Mouse (Mus musculus): ENCODE results near the gene Gpr161.
"Not testable (repeated sequence)": the region's sequence is repeated elsewhere in the genome, so short reads cannot be mapped to it uniquely, and the experiment has no call there.

Gpr161 gene

DNA sequence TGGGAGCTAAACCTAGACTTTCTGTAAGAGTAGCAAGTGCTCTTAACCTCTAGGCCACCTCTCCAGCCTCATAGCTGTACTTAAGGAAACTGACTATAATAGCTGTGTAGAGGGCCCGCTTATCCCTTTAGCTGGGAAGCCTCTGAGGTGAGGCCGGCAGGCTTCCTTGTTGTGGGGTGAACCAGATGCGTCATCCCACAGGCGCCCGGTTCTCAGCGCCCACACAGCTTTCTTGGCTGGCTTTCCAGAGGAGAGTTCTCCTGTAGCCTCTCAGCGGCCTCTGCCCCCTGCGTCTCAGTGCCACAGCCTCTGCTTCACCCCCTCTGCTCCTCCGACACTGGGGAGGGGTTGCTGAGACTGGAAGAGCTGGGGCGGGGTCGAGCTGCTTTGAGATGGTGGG lies 20.8 kb downstream of the Gpr161 start:
- no peak for DNase-seq (ENCODE audit: low read depth)

DNA sequence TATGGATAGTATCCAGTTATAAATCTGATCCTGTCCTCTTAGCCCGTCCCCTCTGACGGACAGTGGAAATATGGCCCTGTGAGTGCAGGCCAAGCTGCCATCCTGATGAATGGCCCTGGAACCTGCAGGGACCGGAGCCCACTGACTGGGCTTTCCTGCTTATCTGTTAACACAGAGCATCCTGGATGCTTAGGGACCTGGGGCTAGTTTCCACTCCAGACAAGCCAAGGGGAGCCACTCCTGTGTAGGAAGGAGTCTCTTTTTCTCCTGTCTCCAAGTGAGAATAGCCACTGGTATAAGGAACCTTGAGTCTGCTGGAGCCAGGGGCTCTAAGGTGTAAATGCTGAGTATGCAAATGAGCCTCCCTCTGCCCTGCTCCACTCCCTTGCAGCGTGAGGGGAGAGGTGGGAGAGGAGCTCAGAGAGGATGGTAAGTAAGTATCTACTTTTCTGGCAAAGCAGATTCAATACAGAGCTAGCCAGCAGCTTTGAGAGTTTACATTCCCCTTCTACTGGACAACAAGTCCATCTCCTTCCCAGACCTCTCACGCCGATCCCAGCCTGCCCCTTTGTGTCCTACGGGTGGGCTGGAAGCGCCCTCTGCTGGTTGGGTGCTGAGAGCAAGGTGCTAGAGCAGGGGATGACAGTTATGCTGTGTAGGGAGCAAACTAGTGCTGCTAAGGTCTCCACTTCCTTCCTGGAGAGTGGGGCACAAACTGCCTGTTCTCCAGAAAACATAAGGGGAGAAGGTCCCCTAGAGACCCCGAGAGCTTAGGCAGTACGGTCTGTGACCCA lies 24.7 kb downstream of the Gpr161 start:
- peak; percentile 50 for DNase-seq (ENCODE audit: low read depth)

DNA sequence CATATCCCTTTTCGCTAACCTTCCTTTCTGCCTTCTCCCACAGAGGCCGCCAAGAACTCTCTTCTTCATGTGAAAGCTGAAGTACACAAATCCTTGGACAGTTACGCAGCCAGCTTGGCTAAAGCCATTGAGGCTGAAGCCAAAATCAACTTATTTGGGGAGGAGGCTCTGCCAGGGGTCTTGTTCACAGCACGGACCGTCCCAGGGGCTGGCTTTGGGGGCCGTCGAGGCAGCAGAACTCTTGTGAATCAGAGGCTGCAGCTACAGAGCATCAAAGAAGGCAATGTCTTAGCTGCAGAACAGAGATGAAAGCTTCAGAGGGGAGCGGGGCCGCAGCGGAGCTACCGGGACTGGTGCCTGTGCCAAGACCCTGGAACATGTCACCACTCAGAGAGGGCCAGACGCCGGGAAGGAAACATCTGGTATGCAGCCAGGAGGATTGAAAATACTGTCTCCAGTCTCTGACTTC lies 25.8 kb downstream of the Gpr161 start:
- DNase-seq (ENCODE audit: low read depth) = no peak

DNA sequence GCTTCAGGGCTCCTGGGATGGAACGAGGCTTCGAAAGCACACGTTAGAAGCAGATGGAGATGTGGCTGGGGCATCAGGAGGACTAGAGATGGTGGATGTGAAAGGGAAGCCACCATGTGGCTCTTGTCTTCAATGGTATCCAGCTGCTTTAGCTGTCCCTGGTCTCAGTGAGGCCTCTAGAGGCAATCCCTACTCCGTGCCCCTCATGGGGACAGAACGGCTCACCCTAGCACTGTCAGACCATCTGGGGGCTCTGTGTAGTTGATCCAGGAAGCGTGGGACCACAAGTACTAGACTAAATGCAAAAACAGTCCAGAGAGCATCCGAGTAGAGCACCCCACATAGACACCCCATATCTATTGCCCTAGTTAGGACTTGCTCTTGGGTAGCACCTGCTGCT lies 26.3 kb downstream of the Gpr161 start:
- DNase-seq (ENCODE audit: low read depth) = no peak

DNA sequence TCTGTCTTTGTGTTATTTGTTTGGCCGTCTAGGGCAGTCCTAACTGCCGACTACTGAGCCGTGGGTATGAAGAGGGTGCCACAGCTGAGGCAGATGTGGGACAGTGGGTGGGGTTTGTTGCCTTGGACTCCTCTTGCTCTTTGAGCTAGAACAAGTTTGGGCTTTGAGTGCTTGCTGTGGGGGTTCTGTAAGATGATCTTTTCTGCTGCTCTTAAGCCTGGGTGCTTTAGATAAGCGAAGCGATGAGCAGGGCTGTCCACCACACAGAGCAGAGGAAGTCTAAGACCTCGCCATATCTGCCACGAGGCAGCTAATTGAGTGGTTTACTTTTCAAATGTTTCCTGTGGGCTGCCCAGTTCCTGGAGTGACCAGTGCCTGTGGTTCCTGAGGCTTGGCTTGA lies 27.3 kb downstream of the Gpr161 start:
- DNase-seq (ENCODE audit: low read depth) = no peak

DNA sequence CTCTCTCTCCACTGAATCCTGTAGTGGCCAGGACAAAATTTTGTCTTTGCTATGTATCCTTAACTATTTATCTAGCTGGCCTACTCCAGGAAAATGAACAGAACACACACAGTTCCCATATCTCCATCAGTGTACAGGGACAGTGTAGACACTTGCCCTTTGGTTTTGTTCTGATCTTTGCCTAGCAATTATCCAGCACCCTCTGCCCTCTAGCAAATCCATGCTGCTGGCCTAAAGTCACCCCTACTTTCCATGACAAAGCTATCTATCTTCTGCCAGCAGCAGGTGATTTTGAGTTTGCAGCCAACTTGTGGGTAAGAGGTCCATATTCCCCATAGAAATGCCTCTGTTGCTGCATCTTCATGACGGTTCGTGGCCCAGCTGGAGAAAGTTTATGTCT lies 31.8 kb downstream of the Gpr161 start:
- DNase-seq (ENCODE audit: low read depth) = no peak

DNA sequence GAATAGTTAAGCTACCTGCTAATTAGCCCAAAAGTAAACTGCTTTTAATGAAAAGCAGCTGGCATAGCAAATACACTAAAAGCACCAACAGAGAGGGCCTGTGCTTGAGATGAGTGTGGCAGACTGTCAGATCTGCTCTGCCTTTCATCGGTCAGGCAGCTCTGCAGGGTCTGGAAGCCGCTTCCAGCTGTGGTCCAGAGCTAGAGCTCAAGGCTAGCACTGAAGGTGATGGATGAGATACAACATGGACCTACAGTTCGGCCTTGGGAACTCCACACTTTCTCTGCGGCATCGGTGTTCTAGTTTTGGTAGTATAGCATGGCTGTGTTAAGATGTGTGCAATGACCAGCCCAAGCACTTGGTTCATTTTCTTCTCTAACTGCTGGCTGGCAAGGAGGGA lies 32.2 kb downstream of the Gpr161 start:
- DNase-seq (ENCODE audit: low read depth) = no peak

DNA sequence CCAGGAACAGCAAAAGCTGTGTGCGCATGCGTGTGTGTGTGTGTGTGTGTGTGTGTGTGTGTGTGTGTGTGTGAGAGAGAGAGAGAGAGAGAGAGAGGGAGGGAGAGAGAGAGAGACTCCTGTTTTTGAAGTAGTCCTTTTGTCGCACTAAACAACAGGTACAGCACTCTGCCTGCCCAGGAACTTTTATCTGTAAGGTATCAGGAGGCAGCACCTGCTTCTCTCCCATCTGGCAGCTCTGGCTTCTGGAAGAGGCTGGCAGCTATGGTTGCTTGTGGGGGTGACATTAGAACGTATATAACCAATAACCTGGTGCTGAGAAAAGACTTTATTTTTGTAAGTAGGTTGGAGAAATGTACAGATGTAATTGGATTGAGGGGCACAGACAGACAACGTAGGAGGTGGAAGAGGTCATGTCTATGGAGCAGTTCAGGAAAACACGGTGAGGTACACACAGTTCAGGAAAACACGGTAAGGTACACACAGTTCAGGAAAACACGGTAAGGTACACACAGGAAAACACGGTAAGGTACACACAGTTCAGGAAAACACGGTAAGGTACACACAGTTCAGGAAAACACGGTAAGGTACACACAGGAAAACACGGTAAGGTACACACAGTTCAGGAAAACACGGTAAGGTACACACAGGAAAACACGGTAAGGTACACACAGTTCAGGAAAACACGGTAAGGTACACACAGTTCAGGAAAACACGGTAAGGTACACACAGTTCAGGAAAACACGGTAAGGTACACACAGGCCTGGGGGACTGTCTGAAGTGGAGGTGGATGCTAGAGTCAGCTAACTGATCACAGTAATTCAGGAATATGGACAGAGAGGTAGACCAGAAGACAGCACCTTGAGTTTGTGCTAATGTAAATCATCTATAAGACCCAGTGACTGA lies 33.0 kb downstream of the Gpr161 start:
- DNase-seq (ENCODE audit: low read depth) = not testable (repeated sequence)

DNA sequence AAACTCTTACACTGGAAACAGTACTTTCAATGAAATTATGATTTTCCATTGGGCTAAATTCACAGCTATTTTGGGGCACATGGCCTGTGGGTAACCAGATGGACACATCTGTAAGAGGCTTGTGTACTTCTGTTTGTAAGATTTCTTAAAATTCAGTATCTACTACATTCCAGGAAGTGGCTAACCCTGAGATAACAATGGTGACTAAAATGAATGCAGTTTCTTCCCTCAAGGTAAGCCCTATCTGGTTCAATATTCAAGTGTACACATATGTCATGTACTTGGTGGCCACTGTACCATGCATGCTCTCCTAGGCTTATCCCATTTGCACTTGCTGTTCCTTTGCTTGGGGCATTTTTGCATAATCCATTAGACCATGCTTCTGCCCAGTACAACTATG lies 35.3 kb downstream of the Gpr161 start:
- DNase-seq (ENCODE audit: low read depth) = no peak

DNA sequence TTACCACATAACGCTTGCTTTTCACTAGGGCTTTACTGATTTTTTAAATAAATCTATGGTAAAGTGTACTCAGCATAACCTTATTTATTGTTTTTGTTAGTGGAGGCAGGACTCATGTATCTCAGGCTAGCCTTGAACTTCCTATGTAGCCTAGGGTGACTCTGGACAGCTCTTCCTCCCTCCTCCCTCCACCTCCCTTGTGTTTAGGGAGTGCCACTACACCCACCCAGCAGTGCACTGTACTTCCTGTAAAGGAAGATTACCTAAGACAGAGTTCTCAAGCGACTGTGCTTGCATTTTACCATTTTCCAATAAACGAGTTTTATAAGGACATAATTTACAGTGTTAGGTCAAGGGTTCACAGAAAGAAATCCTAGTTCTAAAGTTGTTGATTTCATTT lies 37.2 kb downstream of the Gpr161 start:
- no peak for DNase-seq (ENCODE audit: low read depth)

DNA sequence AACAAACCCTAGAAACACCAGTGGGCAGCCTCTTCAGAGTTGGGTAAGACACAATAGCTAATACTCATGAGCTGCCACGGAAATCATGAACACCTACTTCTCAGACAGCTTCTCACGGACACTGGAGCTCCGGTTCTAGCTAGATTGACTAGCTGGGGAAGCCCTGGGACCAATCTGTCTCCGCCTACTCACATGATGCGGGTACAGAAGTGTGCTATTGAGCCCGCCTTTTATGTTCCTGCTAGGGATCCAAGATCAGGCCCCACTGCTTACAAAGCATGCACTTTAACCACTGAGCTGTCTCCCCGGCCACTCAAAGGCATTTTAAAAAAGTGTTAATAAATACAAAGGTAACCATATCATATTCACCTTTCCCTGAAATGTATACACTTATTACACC lies 46.5 kb downstream of the Gpr161 start:
- DNase-seq (ENCODE audit: low read depth) = no peak

DNA sequence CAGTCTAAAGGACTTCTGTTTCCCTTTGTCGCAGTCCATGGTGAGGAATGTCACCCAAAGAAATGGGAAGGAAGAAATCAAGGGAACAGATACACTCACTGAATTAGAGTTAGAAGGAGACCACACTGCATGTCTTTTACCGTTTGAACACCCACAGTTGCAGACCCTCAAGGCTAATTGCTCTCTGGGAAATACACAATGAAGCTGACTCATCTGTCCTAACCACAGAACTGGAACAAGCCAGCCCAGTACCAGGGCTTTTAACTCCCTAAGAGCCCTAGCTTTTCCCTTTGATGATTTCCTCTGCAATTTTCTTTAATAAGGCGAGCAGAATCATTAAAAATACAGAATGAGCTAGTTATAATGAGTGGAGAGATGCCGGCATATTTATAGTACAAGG lies 48.9 kb downstream of the Gpr161 start:
- DNase-seq (ENCODE audit: low read depth) = no peak

DNA sequence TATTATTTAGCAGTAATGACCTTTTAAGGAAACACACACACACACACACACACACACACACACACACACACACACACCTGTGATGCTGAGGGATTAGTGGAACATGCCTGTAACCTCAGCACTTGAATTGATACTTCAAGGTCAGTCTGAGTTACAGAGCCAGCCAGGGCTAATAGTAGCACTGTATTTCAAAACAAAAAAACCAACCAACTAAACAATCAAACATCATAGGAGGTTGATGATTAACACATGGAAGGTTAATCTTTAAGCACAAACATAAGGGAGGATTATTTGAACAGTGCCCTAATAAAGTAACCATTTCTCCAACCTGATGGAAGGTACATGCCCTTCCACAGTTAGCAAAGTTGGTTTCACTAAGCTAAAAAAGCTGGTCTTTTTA lies 53.0 kb downstream of the Gpr161 start:
- DNase-seq (ENCODE audit: low read depth) = no peak

DNA sequence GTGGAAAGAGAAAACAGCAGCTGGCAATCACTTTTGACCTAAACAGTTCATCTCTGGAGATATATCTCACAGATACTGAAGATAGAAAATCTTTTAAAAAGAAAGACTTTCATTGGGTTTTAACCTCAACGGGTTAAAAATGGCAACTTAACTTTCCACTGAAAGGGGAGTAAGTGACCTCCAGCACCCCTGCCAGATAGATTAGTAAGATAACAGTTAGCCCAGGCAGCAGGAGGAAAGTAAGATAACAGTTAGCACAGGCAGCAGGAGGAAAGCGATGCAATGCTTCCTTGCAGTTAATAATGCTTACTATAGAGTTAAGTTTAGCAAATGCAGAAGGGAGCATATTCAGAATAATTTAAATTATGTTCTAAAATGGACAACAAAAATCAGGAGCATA lies 60.8 kb downstream of the Gpr161 start:
- no peak for DNase-seq (ENCODE audit: low read depth)

DNA sequence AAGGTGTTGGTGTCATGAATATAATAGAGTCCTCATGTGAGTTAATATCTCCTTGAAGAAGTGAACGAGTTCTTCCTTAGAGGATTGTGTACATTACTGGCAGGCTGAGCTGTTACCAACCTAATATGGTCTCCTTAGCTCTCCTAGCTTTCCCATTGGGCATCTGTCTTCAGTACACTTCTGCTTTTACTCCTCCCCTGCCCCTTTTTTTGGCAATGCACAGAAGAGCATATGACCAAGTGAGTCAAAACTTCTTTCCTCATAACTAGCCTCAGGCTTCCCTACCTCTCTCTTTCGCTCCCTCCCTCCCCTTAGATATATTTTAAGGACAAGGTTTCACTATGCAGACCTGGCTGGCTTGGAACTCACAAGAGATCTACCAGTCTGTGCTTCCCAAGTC lies 67.7 kb downstream of the Gpr161 start:
- no peak for DNase-seq (ENCODE audit: low read depth)

DNA sequence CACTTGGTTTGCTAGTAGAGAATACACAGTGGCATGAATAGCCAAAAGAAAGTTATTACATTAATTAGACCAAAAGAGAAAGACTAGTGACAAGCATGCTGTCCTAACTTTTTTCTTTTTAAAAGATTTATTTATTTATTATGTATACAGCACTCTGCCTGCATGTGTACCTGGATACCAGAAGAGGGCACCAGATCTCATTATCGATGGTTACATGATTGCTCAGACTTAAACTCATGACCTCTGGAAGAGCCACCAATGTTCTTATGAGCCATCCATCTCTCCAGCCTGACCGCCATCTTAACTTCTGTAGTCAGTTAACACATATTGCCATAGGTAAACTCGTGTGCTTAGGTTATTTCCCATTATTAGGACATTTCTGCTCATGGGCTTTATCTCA lies 69.5 kb downstream of the Gpr161 start:
- DNase-seq (ENCODE audit: low read depth) = no peak

DNA sequence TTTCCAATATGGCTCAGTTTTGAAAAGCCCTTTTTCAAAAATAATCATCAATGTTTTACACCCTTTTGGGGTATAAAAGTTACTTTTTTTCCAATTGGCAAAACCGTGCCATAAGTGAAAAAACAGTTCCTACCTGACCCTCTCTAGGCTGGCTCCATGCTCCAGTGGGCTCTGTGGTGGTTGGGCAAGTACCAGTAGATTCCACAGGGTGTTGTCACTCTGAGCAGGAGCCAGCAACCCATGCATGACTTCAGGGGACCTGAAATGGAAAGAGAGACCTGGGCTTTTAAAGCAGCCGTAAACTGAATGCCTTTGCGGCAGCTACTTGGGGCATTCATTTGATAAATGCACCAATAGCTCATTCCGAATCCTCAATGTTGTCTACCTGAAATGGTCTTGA lies 75.4 kb downstream of the Gpr161 start:
- DNase-seq (ENCODE audit: low read depth) = no peak

DNA sequence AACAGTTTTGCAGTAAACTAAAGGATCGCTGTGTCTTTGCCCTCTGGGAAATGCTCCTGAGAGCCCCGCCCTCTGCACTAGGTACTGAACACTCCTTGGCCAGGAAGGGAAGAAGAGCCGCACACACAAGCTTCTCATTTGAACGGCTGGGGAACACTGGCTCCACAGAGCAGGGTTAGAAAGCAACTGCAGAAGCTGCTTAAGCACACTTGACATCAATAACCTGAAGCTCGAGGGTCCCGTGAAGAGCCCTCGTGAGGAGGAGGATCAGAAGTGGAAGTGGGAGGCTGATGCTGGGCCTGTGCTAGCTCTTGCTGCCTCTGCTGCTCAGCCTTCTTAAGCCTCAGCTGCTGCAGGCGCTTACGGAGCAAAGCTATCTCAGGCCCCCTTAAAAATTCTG lies 78.2 kb downstream of the Gpr161 start:
- DNase-seq (ENCODE audit: low read depth) = no peak
